Mouse (Mus musculus): ENCODE data around the gene Far2. TPM values are rescaled to one million over a fixed set of nuclear protein-coding genes. Genes with fewer than 3 reads are reported as not detected.

The Far2 gene
- polyA plus RNA-seq, 1 experiment from 2014 or later: 20.5 TPM

DNA sequence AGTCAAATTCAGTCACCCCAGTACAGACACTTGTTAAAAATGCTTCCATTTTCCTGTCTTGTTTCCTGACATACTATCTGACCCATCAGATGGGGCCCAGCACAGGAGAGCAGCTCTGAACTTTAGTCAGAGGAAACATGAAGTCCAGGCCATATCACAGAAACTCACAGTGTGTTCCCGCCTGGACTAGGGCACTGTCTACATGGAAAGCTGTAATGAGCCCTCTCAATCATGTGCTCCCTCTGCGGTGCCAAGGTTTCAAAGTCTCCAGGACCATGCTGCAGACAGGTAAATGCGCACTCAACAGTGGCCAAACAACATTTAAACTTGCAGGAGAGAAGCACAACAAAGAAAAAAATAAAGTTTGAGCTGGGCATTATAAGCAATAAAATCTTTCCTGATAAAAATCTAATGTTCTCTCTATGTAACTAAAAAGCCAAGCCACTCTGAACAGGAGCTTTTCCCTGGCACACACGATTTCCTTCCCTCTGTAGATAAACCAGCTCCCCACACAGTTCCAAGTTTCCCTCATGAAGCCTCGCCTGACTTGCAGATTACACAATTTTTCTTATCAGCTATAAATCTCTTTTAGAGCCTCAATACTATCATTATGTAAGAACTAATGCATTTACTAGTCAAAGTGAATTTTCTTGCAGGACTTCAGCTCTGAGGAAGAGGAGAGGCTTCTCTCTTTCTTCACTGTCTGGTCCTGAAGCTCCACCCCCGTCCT, 147.1 kb downstream of the Far2 start:
- H3K9me3 ChIP-seq (ENCODE audit: control insufficient read depth, low read length): no peaks in the 10 kb centered on the region
- H3K4me2 ChIP-seq (ENCODE audit: low read length): no peak overlapping the region
- peaks cover 67% of the 10 kb centered on the region for H3K36me3 ChIP-seq (ENCODE audit: control insufficient read depth, insufficient read depth, low read length)
- DNase-seq (no peak), ATAC-seq (ENCODE audit: low FRiP score, low TSS enrichment) (no peak)
- H3K27ac ChIP-seq (replicated peaks; ENCODE audit: low read depth, low read length): no peak overlapping the region
- H3K27me3 ChIP-seq (ENCODE audit: control insufficient read depth, insufficient read depth, low read length): no peaks in the 10 kb centered on the region
- no peaks in the 10 kb centered on the region for H3K4me1 ChIP-seq (ENCODE audit: control insufficient read depth, insufficient read depth, low read length)
- no peak overlapping the region for H3K9ac ChIP-seq (replicated peaks; ENCODE audit: low read length)
- 92% methylated on average over 6 of the region's 6 CpGs for WGBS
- no peak overlapping the region for H3K4me3 ChIP-seq (replicated peaks; ENCODE audit: low read depth, low read length)

DNA sequence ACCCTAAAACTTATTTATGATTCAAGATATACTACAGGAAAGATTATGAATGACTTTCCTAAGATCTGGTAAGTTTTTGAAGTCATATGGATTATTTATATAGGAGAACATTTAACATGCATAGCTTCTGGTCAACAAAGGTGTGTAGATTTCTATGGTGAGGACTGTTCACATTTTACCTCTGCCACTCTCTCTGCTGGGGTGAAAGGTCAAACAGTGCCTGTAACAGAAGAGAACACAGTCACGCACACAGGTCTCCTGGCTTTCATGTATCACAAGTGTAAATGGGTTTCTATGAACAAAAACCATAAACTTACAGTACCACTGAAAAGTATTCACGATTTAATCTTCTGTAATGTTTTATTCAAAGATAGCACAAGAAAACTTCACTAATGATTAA, 152.1 kb downstream of the Far2 start:
- Histone ChIP-seq H3K4me2 (ENCODE audit: low read length) (no peak overlapping the region), H3K27me3 (ENCODE audit: control insufficient read depth, insufficient read depth, low read length) (no peaks in the 10 kb centered on the region), H3K9me3 (ENCODE audit: control insufficient read depth, low read length) (no peaks in the 10 kb centered on the region), H3K27ac (replicated peaks; ENCODE audit: low read depth, low read length) (no peak overlapping the region), H3K9ac (replicated peaks; ENCODE audit: low read length) (no peak overlapping the region), H3K4me3 (replicated peaks; ENCODE audit: low read depth, low read length) (no peak overlapping the region), H3K4me1 (ENCODE audit: control insufficient read depth, insufficient read depth, low read length) (no peaks in the 10 kb centered on the region), H3K36me3 (ENCODE audit: control insufficient read depth, insufficient read depth, low read length) (peaks cover 73% of the 10 kb centered on the region)
- 94% methylated on average over 2 of the region's 2 CpGs for WGBS
- DNase-seq: no peak
- no peak for ATAC-seq (ENCODE audit: low FRiP score, low TSS enrichment)

DNA sequence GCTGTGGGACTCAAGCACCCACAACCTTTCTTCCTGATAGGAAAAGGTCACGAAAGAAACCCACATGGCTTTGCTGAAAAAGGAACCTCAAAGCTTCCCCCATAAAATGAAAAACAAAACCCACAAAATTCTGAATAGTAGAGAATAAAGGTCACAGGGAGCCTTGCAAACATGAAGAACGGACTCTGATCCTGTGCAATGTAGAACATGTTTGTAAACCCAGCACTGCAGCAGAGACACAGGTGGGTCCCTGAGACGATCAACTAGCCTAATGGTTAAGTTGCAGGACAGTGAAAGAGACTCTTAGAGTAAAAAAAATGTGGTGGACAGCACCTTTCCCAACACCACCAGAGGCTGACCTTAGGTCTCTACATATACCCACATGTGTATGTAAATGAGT, 152.7 kb downstream of the Far2 start:
- H3K4me3 ChIP-seq (replicated peaks; ENCODE audit: low read depth, low read length): no peak overlapping the region
- H3K27ac ChIP-seq (replicated peaks; ENCODE audit: low read depth, low read length): no peak overlapping the region
- no peaks in the 10 kb centered on the region for H3K27me3 ChIP-seq (ENCODE audit: control insufficient read depth, insufficient read depth, low read length)
- H3K4me1 ChIP-seq (ENCODE audit: control insufficient read depth, insufficient read depth, low read length): no peaks in the 10 kb centered on the region
- no peak for ATAC-seq (ENCODE audit: low FRiP score, low TSS enrichment)
- WGBS: 96% methylated on average over 3 of the region's 3 CpGs
- DNase-seq: no peak
- H3K36me3 ChIP-seq (ENCODE audit: control insufficient read depth, insufficient read depth, low read length): peaks cover 69% of the 10 kb centered on the region
- H3K9ac ChIP-seq (replicated peaks; ENCODE audit: low read length): no peak overlapping the region
- no peaks in the 10 kb centered on the region for H3K9me3 ChIP-seq (ENCODE audit: control insufficient read depth, low read length)
- no peak overlapping the region for H3K4me2 ChIP-seq (ENCODE audit: low read length)

DNA sequence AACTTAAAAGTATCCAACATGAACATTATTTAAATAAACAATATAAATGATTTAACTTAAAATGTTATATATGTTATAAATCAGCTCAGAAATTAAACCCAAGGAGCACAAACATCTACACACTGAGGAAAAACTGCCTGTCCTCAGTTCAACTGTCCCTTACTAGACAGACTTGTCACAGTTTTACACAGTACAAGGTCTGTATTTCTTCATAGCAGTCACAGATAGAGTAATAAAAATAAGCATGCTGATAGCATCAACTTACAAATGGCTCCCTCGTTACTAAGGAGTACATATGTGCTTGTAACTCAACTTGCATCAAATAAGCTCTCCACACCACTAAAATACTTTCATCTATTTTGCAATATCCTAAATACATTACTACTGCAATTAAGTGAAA, 158.1 kb downstream of the Far2 start:
- Histone ChIP-seq H3K9me3 (ENCODE audit: control insufficient read depth, low read length) (no peaks in the 10 kb centered on the region), H3K27me3 (ENCODE audit: control insufficient read depth, insufficient read depth, low read length) (no peaks in the 10 kb centered on the region), H3K4me1 (ENCODE audit: control insufficient read depth, insufficient read depth, low read length) (0 out of 2 replicates have a peak, but pooled peaks cover 1% of the 10 kb centered on the region), H3K4me3 (replicated peaks; ENCODE audit: low read depth, low read length) (no peak overlapping the region), H3K36me3 (ENCODE audit: control insufficient read depth, insufficient read depth, low read length) (peaks cover 36% of the 10 kb centered on the region), H3K9ac (replicated peaks; ENCODE audit: low read length) (no peak overlapping the region), H3K4me2 (ENCODE audit: low read length) (no peak overlapping the region), H3K27ac (replicated peaks; ENCODE audit: low read depth, low read length) (no peak overlapping the region)
- DNase-seq (no peak), ATAC-seq (ENCODE audit: low FRiP score, low TSS enrichment) (no peak)
- WGBS: 96% methylated on average over 1 of the region's 1 CpGs

DNA sequence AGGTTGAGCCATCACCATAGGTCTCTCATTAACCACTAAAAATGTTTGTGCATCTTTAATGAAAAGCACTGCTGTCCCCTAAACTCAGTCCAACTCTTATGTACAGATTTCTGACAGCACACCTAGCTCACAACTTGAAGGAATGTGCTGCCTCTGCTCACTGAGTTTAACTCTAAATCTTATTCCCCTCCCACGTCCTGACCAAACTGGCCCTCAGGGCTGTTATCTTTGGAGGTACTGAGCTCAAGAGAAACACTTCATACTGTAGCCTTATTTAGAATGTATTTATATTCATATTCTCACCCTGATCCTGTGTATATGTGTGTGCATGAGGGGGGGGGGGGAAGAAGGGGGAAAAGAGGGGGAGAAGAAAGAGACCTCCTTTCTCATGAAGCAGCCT, 160.5 kb downstream of the Far2 start:
- DNase-seq: no peak
- H3K4me2 ChIP-seq (ENCODE audit: low read length): no peak overlapping the region
- no peaks in the 10 kb centered on the region for H3K27me3 ChIP-seq (ENCODE audit: control insufficient read depth, insufficient read depth, low read length)
- no peak overlapping the region for H3K27ac ChIP-seq (replicated peaks; ENCODE audit: low read depth, low read length)
- ATAC-seq (ENCODE audit: low FRiP score, low TSS enrichment): no peak
- H3K9ac ChIP-seq (replicated peaks; ENCODE audit: low read length): no peak overlapping the region
- H3K4me3 ChIP-seq (replicated peaks; ENCODE audit: low read depth, low read length): no peak overlapping the region
- 92% methylated on average over 1 of the region's 1 CpGs for WGBS
- peaks cover 17% of the 10 kb centered on the region for H3K36me3 ChIP-seq (ENCODE audit: control insufficient read depth, insufficient read depth, low read length)
- H3K4me1 ChIP-seq (ENCODE audit: control insufficient read depth, insufficient read depth, low read length): peaks cover 12% of the 10 kb centered on the region
- H3K9me3 ChIP-seq (ENCODE audit: control insufficient read depth, low read length): no peaks in the 10 kb centered on the region

DNA sequence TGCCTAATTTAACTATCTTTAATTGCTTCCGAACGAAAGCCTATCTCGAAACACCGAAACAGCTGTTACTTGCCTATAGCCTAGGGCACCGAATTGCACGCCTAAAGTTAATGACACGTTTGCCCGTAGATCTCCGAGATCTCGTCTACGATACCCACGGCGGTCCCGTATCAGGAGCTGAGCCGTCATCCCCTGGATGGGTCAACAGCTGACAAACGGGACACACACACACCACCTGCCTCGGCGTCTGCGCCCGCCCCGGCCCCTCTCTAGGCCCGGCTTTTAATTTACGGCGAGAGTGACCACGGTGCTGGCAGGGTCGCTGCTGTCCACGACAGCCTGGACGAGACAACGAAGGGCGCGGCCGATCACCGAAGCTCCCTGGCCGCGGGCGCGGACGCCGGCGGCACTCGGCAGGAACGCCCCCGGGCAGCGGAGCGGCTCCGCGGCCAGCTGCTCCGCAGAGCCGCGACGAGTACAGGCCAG, 164.4 kb downstream of the Far2 start:
- H3K4me2 ChIP-seq (ENCODE audit: low read length): peak overlapping the region; percentile 80
- H3K36me3 ChIP-seq (ENCODE audit: control insufficient read depth, insufficient read depth, low read length): no peaks in the 10 kb centered on the region
- H3K27ac ChIP-seq (replicated peaks; ENCODE audit: low read depth, low read length): peak overlapping the region; percentile 89
- no peak for DNase-seq
- peak overlapping the region; percentile 98 for H3K9ac ChIP-seq (replicated peaks; ENCODE audit: low read length)
- peak overlapping the region; percentile 97 for H3K4me3 ChIP-seq (replicated peaks; ENCODE audit: low read depth, low read length)
- H3K4me1 ChIP-seq (ENCODE audit: control insufficient read depth, insufficient read depth, low read length): peaks cover 18% of the 10 kb centered on the region
- ATAC-seq (ENCODE audit: low FRiP score, low TSS enrichment): peak; percentile 57
- H3K27me3 ChIP-seq (ENCODE audit: control insufficient read depth, insufficient read depth, low read length): no peaks in the 10 kb centered on the region
- WGBS: 1% methylated on average over 51 of the region's 51 CpGs
- H3K9me3 ChIP-seq (ENCODE audit: control insufficient read depth, low read length): no peaks in the 10 kb centered on the region

DNA sequence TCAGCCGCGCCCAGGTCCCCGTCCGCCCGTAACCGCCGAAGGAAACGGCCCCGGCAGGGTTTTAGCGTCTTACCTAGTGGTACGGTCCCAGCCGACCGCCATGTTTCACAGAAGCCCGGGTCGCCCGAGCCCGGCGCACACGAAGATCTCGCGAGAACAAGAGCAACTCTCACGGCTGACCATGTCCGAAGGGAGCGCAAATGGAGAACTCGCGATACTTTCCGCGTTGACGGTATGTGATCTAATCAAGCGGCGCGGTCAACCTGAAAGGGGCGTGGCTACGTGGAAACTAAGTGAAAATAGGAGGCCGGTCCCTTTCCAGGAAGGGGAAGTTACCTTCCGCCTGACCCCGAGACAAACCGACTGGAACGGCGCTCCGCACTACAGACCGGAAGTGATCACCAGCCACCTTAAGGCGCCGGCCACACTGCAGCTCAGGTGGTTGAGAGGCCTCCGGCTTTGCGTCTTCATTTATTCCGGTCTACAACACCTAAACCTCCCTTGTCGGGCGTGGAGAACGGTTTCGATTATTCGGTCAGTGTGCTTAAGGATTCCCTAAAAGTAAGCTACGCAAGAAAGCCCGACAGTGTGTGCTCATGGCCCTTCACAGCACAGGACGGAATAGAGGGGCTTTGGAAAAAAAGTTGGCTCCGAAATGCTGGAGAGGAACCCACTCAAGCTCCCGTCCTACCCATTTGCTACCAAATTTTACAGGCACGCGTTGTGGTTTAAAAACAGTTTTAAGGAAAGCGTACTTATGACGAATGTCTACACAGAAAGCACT, 165.0 kb downstream of the Far2 start, which contains the start of gene Ergic2:
TSS of gene Ergic2 (minus strand) at position 478 of the 784 bp plus-strand sequence.
- Histone ChIP-seq H3K9me3 (ENCODE audit: control insufficient read depth, low read length) (no peaks in the 10 kb centered on the region), H3K4me1 (ENCODE audit: control insufficient read depth, insufficient read depth, low read length) (peaks cover 18% of the 10 kb centered on the region), H3K27me3 (ENCODE audit: control insufficient read depth, insufficient read depth, low read length) (no peaks in the 10 kb centered on the region), H3K9ac (replicated peaks; ENCODE audit: low read length) (peak within 1 kb of the TSS; percentile 98), H3K4me2 (ENCODE audit: low read length) (peak within 1 kb of the TSS; percentile 81), H3K4me3 (replicated peaks; ENCODE audit: low read depth, low read length) (peak within 1 kb of the TSS; percentile 97), H3K27ac (replicated peaks; ENCODE audit: low read depth, low read length) (peak within 1 kb of the TSS; percentile 89), H3K36me3 (ENCODE audit: control insufficient read depth, insufficient read depth, low read length) (no peaks in the 10 kb centered on the region)
- ATAC-seq (ENCODE audit: low FRiP score, low TSS enrichment) (peak; percentile 99), DNase-seq (peak; percentile 100)
- under 1% methylated on average over 61 of the region's 61 CpGs for WGBS

DNA sequence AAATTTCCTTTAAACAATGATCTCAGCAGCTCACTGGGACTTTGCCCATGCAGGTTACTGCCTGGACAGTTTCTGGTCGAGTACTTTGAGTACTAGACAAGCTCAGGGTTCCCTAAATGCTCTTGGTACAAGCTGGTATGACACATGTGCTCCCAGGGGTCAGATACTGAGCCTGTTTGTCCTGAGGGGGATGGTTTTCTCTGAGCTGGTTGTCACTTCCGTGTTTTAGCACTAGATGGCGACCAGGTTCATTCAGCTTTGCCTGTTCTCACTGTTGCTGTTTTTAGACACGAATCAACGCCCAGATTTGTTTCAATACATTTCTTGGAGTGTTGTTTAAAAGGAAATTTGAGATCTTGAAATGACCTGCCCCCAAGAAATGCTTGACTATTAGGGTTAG, 167.7 kb downstream of the Far2 start:
- WGBS: 7% methylated on average over 5 of the region's 5 CpGs
- Histone ChIP-seq H3K4me3 (replicated peaks; ENCODE audit: low read depth, low read length) (no peak overlapping the region), H3K4me2 (ENCODE audit: low read length) (no peak overlapping the region), H3K9ac (replicated peaks; ENCODE audit: low read length) (no peak overlapping the region), H3K27ac (replicated peaks; ENCODE audit: low read depth, low read length) (no peak overlapping the region), H3K9me3 (ENCODE audit: control insufficient read depth, low read length) (no peaks in the 10 kb centered on the region), H3K27me3 (ENCODE audit: control insufficient read depth, insufficient read depth, low read length) (no peaks in the 10 kb centered on the region), H3K36me3 (ENCODE audit: control insufficient read depth, insufficient read depth, low read length) (no peaks in the 10 kb centered on the region), H3K4me1 (ENCODE audit: control insufficient read depth, insufficient read depth, low read length) (peaks cover 18% of the 10 kb centered on the region)
- ATAC-seq (ENCODE audit: low FRiP score, low TSS enrichment) (no peak), DNase-seq (peak; percentile 82)

Measured in midbrain, embryonic 14.5 days (tissue).